Mouse (Mus musculus): ENCODE measurements around the gene Sec14l3.

- TF ChIP-seq POLR2A (IDR thresholded peaks at IDR 0.05; ENCODE audit: borderline replicate concordance, extremely low read depth, insufficient read depth, insufficient read length, poor library complexity, severe bottlenecking) (no peak), CTCF (IDR thresholded peaks at IDR 0.05; ENCODE audit: borderline replicate concordance, extremely low read depth, insufficient read depth, insufficient read length) (no peak)
Observed at GRCm38 (mm10) chr11:4069664-4070063, 5.0 kb downstream of the Sec14l3 start.
